Mouse (Mus musculus) heart, postnatal 0 days (tissue): ENCODE results near the gene Srsf10.

Experiments used
- CTCF ChIP-seq: IDR thresholded peaks from 2 replicates; pipeline ENCODE4 v1.5.1; 2016; ENCODE audit warnings: antibody characterized with exemption, control low read depth, low read depth
- EP300 ChIP-seq: IDR thresholded peaks from 2 replicates; pipeline ENCODE4 v1.6.1; 2016; ENCODE audit warnings: antibody characterized with exemption, low read depth

- TF ChIP-seq CTCF = no peak
- TF ChIP-seq EP300 = no peak
Measured at GRCm38 (mm10) chr4:135870227-135871023, 14.9 kb downstream of the Srsf10 start.
